Mouse (Mus musculus): ENCODE measurements around the gene Zfp217. TPM values are rescaled to one million over a fixed set of nuclear protein-coding genes. Genes with fewer than 3 reads are reported as not detected.

Zfp217 gene
- polyA plus RNA-seq, 1 experiment, result 80.0 TPM

DNA sequence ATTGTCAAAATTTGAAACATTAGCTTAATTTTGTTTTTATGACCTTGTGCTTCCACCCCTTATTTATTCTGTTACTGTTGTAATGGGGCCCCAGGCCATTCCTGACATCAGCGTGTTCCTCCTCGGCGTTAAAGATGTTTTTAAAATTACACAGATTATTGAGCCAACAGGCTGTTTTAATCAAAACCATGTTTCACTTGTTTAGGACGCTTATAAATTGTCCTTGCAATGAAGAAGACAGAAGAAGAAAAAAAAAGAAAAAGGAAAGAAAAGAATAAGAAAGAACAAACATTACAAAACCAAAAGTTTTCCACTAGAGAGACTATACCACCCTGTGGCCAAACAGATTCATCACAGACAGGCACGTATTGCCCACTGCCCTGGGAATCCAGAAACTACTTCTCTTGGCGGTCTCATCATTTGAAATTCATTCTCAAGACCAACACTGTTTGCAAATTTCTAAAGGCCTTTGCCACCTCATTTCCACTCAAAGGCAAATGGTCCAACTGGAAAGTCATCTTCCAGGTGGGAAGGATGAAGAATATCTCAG is 70.9 kb downstream of the Zfp217 start:
- Histone ChIP-seq H3K27ac (ENCODE audit: control insufficient read depth, insufficient read depth, low read depth, low read length) (no peak overlapping the region), H3K4me3 (ENCODE audit: control insufficient read depth, low read depth, low read length) (no peak overlapping the region), H3K4me1 (ENCODE audit: control insufficient read depth, insufficient read depth, low read length) (no peaks in the 10 kb centered on the region), H3K36me3 (ENCODE audit: control insufficient read depth, insufficient read depth, low read length) (no peaks in the 10 kb centered on the region), H3K27me3 (ENCODE audit: control insufficient read depth, insufficient read depth, low read length) (no peaks in the 10 kb centered on the region)
- TF ChIP-seq CTCF (IDR thresholded peaks at IDR 0.05; ENCODE audit: control insufficient read depth, insufficient read depth, insufficient replicate concordance, low read depth, low read length), result no peak

DNA sequence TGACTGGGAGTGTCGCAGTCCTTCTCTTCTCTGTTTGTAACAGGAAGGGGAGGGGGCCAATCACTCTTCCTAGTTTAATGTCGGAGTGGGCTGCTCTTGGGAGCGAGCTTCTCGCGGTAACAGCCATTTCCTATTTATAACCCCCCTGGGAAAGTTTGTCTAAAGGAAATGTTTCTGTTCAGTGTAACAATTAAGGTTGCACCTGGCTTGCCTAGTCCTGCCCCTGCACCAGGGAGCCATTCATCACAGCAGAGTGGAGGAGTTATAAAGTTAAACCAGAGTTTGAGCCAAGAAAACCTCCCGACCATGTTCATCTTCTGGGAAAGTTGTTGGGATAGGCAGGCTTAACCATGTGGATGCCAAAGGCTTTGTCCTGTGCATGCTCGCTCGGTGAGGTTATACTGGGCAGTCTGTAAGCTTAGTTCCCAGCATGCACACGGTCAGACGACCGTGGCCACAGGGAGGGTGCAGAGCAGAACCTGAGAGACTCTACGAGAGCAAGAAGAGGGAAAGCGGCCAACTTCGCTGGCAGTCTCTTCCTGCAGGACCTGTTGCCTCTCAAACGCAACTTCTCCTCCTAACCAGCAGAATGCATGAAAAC is 77.2 kb downstream of the Zfp217 start:
- H3K27me3 ChIP-seq (ENCODE audit: control insufficient read depth, insufficient read depth, low read length), result no peaks in the 10 kb centered on the region
- no peak for TF ChIP-seq POLR2A (IDR thresholded peaks at IDR 0.05; ENCODE audit: control insufficient read depth, low read depth, low read length)
- H3K36me3 ChIP-seq (ENCODE audit: control insufficient read depth, insufficient read depth, low read length), result no peaks in the 10 kb centered on the region
- H3K4me1 ChIP-seq (ENCODE audit: control insufficient read depth, insufficient read depth, low read length), result peaks cover 2% of the 10 kb centered on the region; the same call in 1 of the 2 replicates
- peak overlapping the region; percentile 47 for H3K4me3 ChIP-seq (ENCODE audit: control insufficient read depth, low read depth, low read length)
- H3K27ac ChIP-seq (ENCODE audit: control insufficient read depth, insufficient read depth, low read depth, low read length), result no peak overlapping the region

DNA sequence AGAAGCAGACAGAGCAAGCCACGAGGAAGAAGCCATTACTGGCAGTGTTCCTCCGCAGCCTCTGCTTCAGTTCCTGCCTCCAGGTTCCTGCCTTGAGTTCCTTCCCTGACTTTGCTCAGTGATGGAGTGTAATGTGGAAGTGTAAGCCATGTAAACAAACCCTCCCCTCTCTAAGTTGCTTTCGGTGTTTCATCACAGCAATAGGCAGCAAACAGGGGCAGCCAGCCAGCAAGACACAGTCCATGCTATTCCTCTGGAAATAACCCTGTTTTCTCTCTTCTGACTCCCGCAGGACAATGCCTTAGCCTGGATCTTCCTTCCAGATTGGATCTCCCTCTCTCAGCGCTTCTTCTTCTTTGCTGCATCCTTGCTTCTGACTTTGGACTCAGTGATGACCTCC is 77.9 kb downstream of the Zfp217 start:
- no peaks in the 10 kb centered on the region for H3K27me3 ChIP-seq (ENCODE audit: control insufficient read depth, insufficient read depth, low read length)
- TF ChIP-seq POLR2A (IDR thresholded peaks at IDR 0.05; ENCODE audit: control insufficient read depth, low read depth, low read length) (no peak), CTCF (IDR thresholded peaks at IDR 0.05; ENCODE audit: control insufficient read depth, insufficient read depth, insufficient replicate concordance, low read depth, low read length) (no peak)
- H3K27ac ChIP-seq (ENCODE audit: control insufficient read depth, insufficient read depth, low read depth, low read length), result no peak overlapping the region

DNA sequence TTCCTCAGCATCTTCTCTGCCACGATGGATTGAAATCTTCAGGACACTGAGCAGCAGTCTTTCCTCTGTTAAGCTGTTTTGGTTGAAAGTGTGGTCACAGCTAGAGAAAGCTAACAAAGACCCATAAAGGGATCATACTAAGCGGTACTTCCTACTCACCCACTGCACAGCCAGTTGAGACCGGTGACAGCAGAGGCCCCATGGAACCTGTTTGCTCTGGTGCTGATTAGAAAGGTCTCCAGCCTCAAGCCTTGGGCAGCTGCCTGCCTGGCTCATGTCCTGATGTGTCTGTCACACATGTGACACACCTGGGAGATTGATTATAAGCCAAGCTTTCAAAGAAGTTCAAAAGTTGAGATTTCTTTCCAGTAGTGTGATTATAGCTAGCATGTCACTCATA is 85.5 kb downstream of the Zfp217 start:
- no peaks in the 10 kb centered on the region for H3K27me3 ChIP-seq (ENCODE audit: control insufficient read depth, insufficient read depth, low read length)
- H3K4me3 ChIP-seq (ENCODE audit: control insufficient read depth, low read depth, low read length), result no peak overlapping the region
- H3K27ac ChIP-seq (ENCODE audit: control insufficient read depth, insufficient read depth, low read depth, low read length), result no peak overlapping the region
- TF ChIP-seq POLR2A (IDR thresholded peaks at IDR 0.05; ENCODE audit: control insufficient read depth, low read depth, low read length) (no peak), CTCF (IDR thresholded peaks at IDR 0.05; ENCODE audit: control insufficient read depth, insufficient read depth, insufficient replicate concordance, low read depth, low read length) (no peak)
- H3K4me1 ChIP-seq (ENCODE audit: control insufficient read depth, insufficient read depth, low read length), result peaks cover 2% of the 10 kb centered on the region
- no peaks in the 10 kb centered on the region for H3K36me3 ChIP-seq (ENCODE audit: control insufficient read depth, insufficient read depth, low read length)

More for the DNA sequence above, 77.9 kb downstream of the Zfp217 start:
- Histone ChIP-seq H3K36me3 (ENCODE audit: control insufficient read depth, insufficient read depth, low read length) (no peaks in the 10 kb centered on the region), H3K4me1 (ENCODE audit: control insufficient read depth, insufficient read depth, low read length) (peaks cover 2% of the 10 kb centered on the region; the same call in 1 of the 2 replicates), H3K4me3 (ENCODE audit: control insufficient read depth, low read depth, low read length) (no peak overlapping the region)

DNA sequence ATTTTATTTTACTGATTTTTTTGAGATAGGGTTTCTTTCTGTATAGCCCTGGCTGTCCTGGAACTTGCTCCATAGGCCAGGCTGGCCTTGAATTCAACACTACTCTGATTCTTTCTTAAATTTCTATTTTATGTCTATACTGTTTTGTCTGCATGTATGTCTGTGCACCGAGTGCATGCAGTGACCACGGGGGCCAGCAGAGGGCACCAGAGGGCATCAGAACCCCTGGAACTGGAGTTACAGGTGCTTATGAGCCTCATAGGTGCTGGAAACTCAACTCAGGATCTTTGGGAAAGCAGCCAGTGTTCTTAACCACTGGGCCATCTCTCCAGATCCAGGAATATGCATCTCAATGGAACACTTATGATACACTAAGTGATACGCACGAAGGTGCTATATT is 87.8 kb downstream of the Zfp217 start:
- Histone ChIP-seq H3K36me3 (ENCODE audit: control insufficient read depth, insufficient read depth, low read length) (no peaks in the 10 kb centered on the region), H3K4me3 (ENCODE audit: control insufficient read depth, low read depth, low read length) (no peak overlapping the region), H3K4me1 (ENCODE audit: control insufficient read depth, insufficient read depth, low read length) (peaks cover 2% of the 10 kb centered on the region), H3K27ac (ENCODE audit: control insufficient read depth, insufficient read depth, low read depth, low read length) (no peak overlapping the region), H3K27me3 (ENCODE audit: control insufficient read depth, insufficient read depth, low read length) (no peaks in the 10 kb centered on the region)
- peak; percentile 84 for TF ChIP-seq CTCF (IDR thresholded peaks at IDR 0.05; ENCODE audit: control insufficient read depth, insufficient read depth, insufficient replicate concordance, low read depth, low read length)
- TF ChIP-seq POLR2A (IDR thresholded peaks at IDR 0.05; ENCODE audit: control insufficient read depth, low read depth, low read length), result no peak

DNA sequence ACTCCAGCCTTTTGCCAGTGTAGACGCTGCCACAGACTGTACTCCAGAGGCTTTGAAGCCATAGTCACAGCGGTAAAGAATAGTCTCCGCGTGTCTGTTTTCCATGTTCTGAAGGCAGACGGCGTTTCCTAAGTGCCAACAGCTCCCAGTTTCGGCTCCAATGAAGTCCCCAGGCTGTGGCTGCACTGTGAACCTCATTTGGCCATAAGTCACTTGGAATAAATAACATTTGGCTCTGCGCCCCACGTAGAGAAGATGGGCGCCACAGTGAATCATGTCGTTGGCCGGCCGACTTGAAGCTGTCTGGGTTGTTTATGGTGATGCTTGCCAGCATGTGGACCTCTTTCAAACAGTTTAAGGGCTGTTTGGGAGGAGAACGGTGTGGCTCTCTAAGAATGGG is 89.1 kb downstream of the Zfp217 start:
- Histone ChIP-seq H3K27ac (ENCODE audit: control insufficient read depth, insufficient read depth, low read depth, low read length) (no peak overlapping the region), H3K4me3 (ENCODE audit: control insufficient read depth, low read depth, low read length) (no peak overlapping the region), H3K27me3 (ENCODE audit: control insufficient read depth, insufficient read depth, low read length) (no peaks in the 10 kb centered on the region), H3K4me1 (ENCODE audit: control insufficient read depth, insufficient read depth, low read length) (peaks cover 2% of the 10 kb centered on the region), H3K36me3 (ENCODE audit: control insufficient read depth, insufficient read depth, low read length) (no peaks in the 10 kb centered on the region)
- TF ChIP-seq CTCF (IDR thresholded peaks at IDR 0.05; ENCODE audit: control insufficient read depth, insufficient read depth, insufficient replicate concordance, low read depth, low read length) (no peak), POLR2A (IDR thresholded peaks at IDR 0.05; ENCODE audit: control insufficient read depth, low read depth, low read length) (no peak)

Data from testis, adult 2 months (tissue).